ENCODE assay signal across 31 mouse cellular contexts in genomic region chr12:11224722-11225121, GRCm38 (mm10). TPM values are rescaled to one million over a fixed set of nuclear protein-coding genes. Genes with fewer than 3 reads are reported as not detected.
DNase-seq lines count a peak whose midpoint lies in the region; ATAC-seq lines count a peak whose summit lies in the region.
"Had no signal": no experiment of that assay in that cellular context is flagged by ENCODE, and none has a peak within 500 bp of the region (broad histone marks: within the 10 kb centered on the region; RNA-seq: fewer than 3 reads in every experiment).

No protein-coding gene starts in this region.

- DNase-seq in heart, embryonic 10.5 days (ENCODE audit: low spot score): no peak
- DNase-seq in heart, adult 9 months (ENCODE audit: low spot score in 2 of 2): no peak
- no peak for DNase-seq in heart, adult 18-20 months
- no peak for DNase-seq in midbrain, embryonic 10.5 days (ENCODE audit: low spot score)
- DNase-seq in layer of hippocampus, postnatal 10 days (ENCODE audit: low spot score in 2 of 2): no peak
- DNase-seq: adrenal gland, postnatal 36 days; B cell, adult 2 months; cerebellum, adult 9-10 months; kidney, adult 18-20 months; kidney, postnatal 10 days; layer of hippocampus, postnatal 36 days; lung, adult 18-20 months; lung, postnatal 14 days had no signal

- peak overlapping the region; percentile 60 for H3K4me2 ChIP-seq in heart, embryonic 16.5 days (ENCODE audit: low read depth, low read length)
- no peak overlapping the region for H3K4me2 ChIP-seq in midbrain, embryonic 13.5 days (replicated peaks)
- H3K4me2 ChIP-seq: embryonic facial prominence, embryonic 13.5 days; forebrain, embryonic 15.5 days; hindbrain, embryonic 12.5 days; limb, embryonic 13.5 days; liver, embryonic 12.5 days; midbrain, embryonic 15.5 days; neural tube, embryonic 12.5 days had no signal

- peak overlapping the region; percentile 34 for H3K4me3 ChIP-seq in heart, embryonic 10.5 days
- H3K4me3 ChIP-seq in heart, embryonic 16.5 days (ENCODE audit: low read length): peak overlapping the region; percentile 24
- H3K4me3 ChIP-seq in midbrain, embryonic 10.5 days: no peak overlapping the region
- H3K4me3 ChIP-seq in midbrain, embryonic 13.5 days (replicated peaks): no peak overlapping the region
- H3K4me3 ChIP-seq: embryonic facial prominence, embryonic 13.5 days; forebrain, embryonic 15.5 days; hindbrain, embryonic 12.5 days; layer of hippocampus, adult 2 months; limb, embryonic 13.5 days; liver, embryonic 12.5 days; midbrain, embryonic 15.5 days; neural tube, embryonic 12.5 days had no signal

- peak overlapping the region; percentile 77 for H3K27ac ChIP-seq in heart, embryonic 10.5 days
- H3K27ac ChIP-seq in heart, embryonic 16.5 days (ENCODE audit: low read length): peak overlapping the region; percentile 25; the same call in 1 of the 2 replicates
- peak overlapping the region; percentile 58; the same call in 1 of the 2 replicates for H3K27ac ChIP-seq in midbrain, embryonic 10.5 days (replicated peaks)
- H3K27ac ChIP-seq in midbrain, embryonic 13.5 days: no peak overlapping the region
- H3K27ac ChIP-seq: embryonic facial prominence, embryonic 13.5 days; forebrain, embryonic 15.5 days; hindbrain, embryonic 12.5 days; layer of hippocampus, adult 2 months; limb, embryonic 13.5 days; liver, embryonic 12.5 days; midbrain, embryonic 15.5 days; neural tube, embryonic 12.5 days had no signal

- no peaks in the 10 kb centered on the region for H3K36me3 ChIP-seq in heart, embryonic 10.5 days
- no peaks in the 10 kb centered on the region for H3K36me3 ChIP-seq in heart, embryonic 16.5 days (ENCODE audit: control insufficient read depth, insufficient read depth)
- H3K36me3 ChIP-seq in midbrain, embryonic 10.5 days: no peaks in the 10 kb centered on the region
- no peaks in the 10 kb centered on the region for H3K36me3 ChIP-seq in midbrain, embryonic 13.5 days
- H3K36me3 ChIP-seq: embryonic facial prominence, embryonic 13.5 days; forebrain, embryonic 15.5 days; G1E; hindbrain, embryonic 12.5 days; limb, embryonic 13.5 days; liver, embryonic 12.5 days; midbrain, embryonic 15.5 days; neural tube, embryonic 12.5 days had no signal

- ATAC-seq in heart, embryonic 16.5 days (replicated peaks; ENCODE audit: extremely low read depth, insufficient read depth, low FRiP score): peak; percentile 76
- ATAC-seq in midbrain, embryonic 13.5 days: no peak
- ATAC-seq: forebrain, embryonic 15.5 days; liver, embryonic 12.5 days; midbrain, embryonic 15.5 days; Patski had no signal

- peak overlapping the region; percentile 46 for H3K9ac ChIP-seq in heart, embryonic 16.5 days (ENCODE audit: low read length)
- H3K9ac ChIP-seq in midbrain, embryonic 13.5 days (replicated peaks): no peak overlapping the region
- H3K9ac ChIP-seq: embryonic facial prominence, embryonic 13.5 days; forebrain, embryonic 15.5 days; hindbrain, embryonic 12.5 days; limb, embryonic 13.5 days; liver, embryonic 12.5 days; midbrain, embryonic 15.5 days; neural tube, embryonic 12.5 days had no signal

- no peaks in the 10 kb centered on the region for H3K9me3 ChIP-seq in heart, embryonic 10.5 days
- H3K9me3 ChIP-seq in heart, embryonic 16.5 days (replicated peaks; ENCODE audit: control insufficient read depth, low read length): no peaks in the 10 kb centered on the region
- no peaks in the 10 kb centered on the region for H3K9me3 ChIP-seq in midbrain, embryonic 10.5 days (replicated peaks)
- H3K9me3 ChIP-seq in midbrain, embryonic 13.5 days: no peaks in the 10 kb centered on the region
- H3K9me3 ChIP-seq: embryonic facial prominence, embryonic 13.5 days; forebrain, embryonic 15.5 days; G1E; hindbrain, embryonic 12.5 days; limb, embryonic 13.5 days; liver, embryonic 12.5 days; midbrain, embryonic 15.5 days; neural tube, embryonic 12.5 days had no signal

- peaks cover 22% of the 10 kb centered on the region for H3K4me1 ChIP-seq in heart, embryonic 10.5 days
- H3K4me1 ChIP-seq in heart, embryonic 16.5 days (ENCODE audit: control insufficient read depth, insufficient read depth, low read length): peaks cover 23% of the 10 kb centered on the region
- peaks cover 18% of the 10 kb centered on the region for H3K4me1 ChIP-seq in midbrain, embryonic 10.5 days
- peaks cover 16% of the 10 kb centered on the region for H3K4me1 ChIP-seq in midbrain, embryonic 13.5 days (replicated peaks)
- H3K4me1 ChIP-seq: liver, embryonic 12.5 days had no signal

- H3K27me3 ChIP-seq in heart, embryonic 10.5 days (ENCODE audit: insufficient read depth, poor library complexity, severe bottlenecking): no peaks in the 10 kb centered on the region
- no peaks in the 10 kb centered on the region for H3K27me3 ChIP-seq in heart, embryonic 16.5 days (ENCODE audit: control insufficient read depth, insufficient read depth, low read length)
- no peaks in the 10 kb centered on the region for H3K27me3 ChIP-seq in midbrain, embryonic 10.5 days (ENCODE audit: low read depth, poor library complexity, severe bottlenecking)
- no peaks in the 10 kb centered on the region for H3K27me3 ChIP-seq in midbrain, embryonic 13.5 days
- H3K27me3 ChIP-seq: CH12.LX; embryonic facial prominence, embryonic 13.5 days; forebrain, embryonic 15.5 days; hindbrain, embryonic 12.5 days; limb, embryonic 13.5 days; liver, embryonic 12.5 days; midbrain, embryonic 15.5 days; neural tube, embryonic 12.5 days; Patski had no signal

- 3% methylated on average over 5 of the region's 5 CpGs for WGBS in heart, embryonic 10.5 days
- WGBS in heart, embryonic 16.5 days: 10% methylated on average over 5 of the region's 5 CpGs
- WGBS in midbrain, embryonic 10.5 days: 2% methylated on average over 5 of the region's 5 CpGs
- WGBS in midbrain, embryonic 13.5 days: 5% methylated on average over 5 of the region's 5 CpGs

RNA-seq across cellular contexts. Expression of gene Msgn1, which starts 15.9 kb away (rescaled TPM):
- not detected in 2 replicates for polyA plus RNA-seq in heart, embryonic 10.5 days (2016; fragmentation: Nextera tagmentation; extraction: Ambion mirVana)
- 0.41 TPM in 1 of 2 replicates, not detected in the other for polyA plus RNA-seq in heart, embryonic 16.5 days (2015; fragmentation: Nextera tagmentation; extraction: Ambion mirVana)
- not detected for total RNA-seq in heart, adult 18-20 months (2021)
- polyA plus RNA-seq in midbrain, embryonic 10.5 days (2016; fragmentation: Nextera tagmentation; extraction: Ambion mirVana): not detected in 2 replicates
- not detected in 2 replicates for polyA plus RNA-seq in midbrain, embryonic 13.5 days (2015; fragmentation: Nextera tagmentation; extraction: Ambion mirVana)
- total RNA-seq in layer of hippocampus, postnatal 10 days (2021): not detected
- total RNA-seq: adrenal gland, adult 18-20 months; adrenal gland, postnatal 36 days; CH12.LX; G1E; gastrocnemius, adult 8-10 months; layer of hippocampus, adult 2 months; layer of hippocampus, postnatal 36 days; left cerebral cortex, postnatal 10 days had no signal
- polyA plus RNA-seq: embryonic facial prominence, embryonic 13.5 days; forebrain, embryonic 15.5 days; G1E; gonadal fat pad, adult 2 months; hindbrain, embryonic 12.5 days; limb, embryonic 13.5 days; liver, embryonic 12.5 days; midbrain, embryonic 15.5 days; neural tube, embryonic 12.5 days; Patski; testis, adult 2 months had no signal

RNA-seq across cellular contexts. Expression of gene Gen1, which starts 40.9 kb away (rescaled TPM):
- polyA plus RNA-seq in heart, embryonic 10.5 days (2016; fragmentation: Nextera tagmentation; extraction: Ambion mirVana): 11.0 and 13.5 TPM in 2 replicates
- polyA plus RNA-seq in heart, embryonic 16.5 days (2015; fragmentation: Nextera tagmentation; extraction: Ambion mirVana): 5.5 and 7.9 TPM in 2 replicates
- total RNA-seq in heart, adult 18-20 months (2021): 1 to 10 TPM; 1.1 to 1.3 TPM
- 15.3 and 17.9 TPM in 2 replicates for polyA plus RNA-seq in midbrain, embryonic 10.5 days (2016; fragmentation: Nextera tagmentation; extraction: Ambion mirVana)
- 5.2 and 6.4 TPM in 2 replicates for polyA plus RNA-seq in midbrain, embryonic 13.5 days (2015; fragmentation: Nextera tagmentation; extraction: Ambion mirVana)
- total RNA-seq in layer of hippocampus, postnatal 10 days (2021): 1 to 10 TPM; 3.1 to 3.7 TPM

RNA-seq across cellular contexts. Expression of gene Smc6, which starts 41.0 kb away (rescaled TPM):
- 112 and 114 TPM in 2 replicates for polyA plus RNA-seq in heart, embryonic 10.5 days (2016; fragmentation: Nextera tagmentation; extraction: Ambion mirVana)
- polyA plus RNA-seq in heart, embryonic 16.5 days (2015; fragmentation: Nextera tagmentation; extraction: Ambion mirVana): 110 and 111 TPM in 2 replicates
- total RNA-seq in heart, adult 18-20 months (2021): 10 to 100 TPM; 39.0 to 50.7 TPM
- 130 TPM in 2 replicates for polyA plus RNA-seq in midbrain, embryonic 10.5 days (2016; fragmentation: Nextera tagmentation; extraction: Ambion mirVana)
- polyA plus RNA-seq in midbrain, embryonic 13.5 days (2015; fragmentation: Nextera tagmentation; extraction: Ambion mirVana): 126 and 138 TPM in 2 replicates
- 10 to 100 TPM; 31.6 to 39.6 TPM for total RNA-seq in layer of hippocampus, postnatal 10 days (2021)

Comparison
In these comparisons a context has a peak if more than half of its experiments do, and no peak if none do; other contexts are left out.
1. H3K4me3 ChIP-seq: peak in heart, embryonic 10.5 days (single experiment) and heart, embryonic 16.5 days (single experiment); none in midbrain, embryonic 10.5 days (single experiment) and midbrain, embryonic 13.5 days (single experiment).